Mouse (Mus musculus) E14TG2a.4 (cell line): Measurements from ENCODE around the gene Wipi2.

Experiments
- H3K27me3 ChIP-seq: 2 replicates; pipeline ENCODE4 v1.6.1; 2014; ENCODE audit warnings: low read length, control low read depth; ENCODE audit not compliant: insufficient read depth
- H3K36me3 ChIP-seq: 2 replicates; pipeline ENCODE4 v1.6.1; 2014; ENCODE audit warnings: low read length, control low read depth; ENCODE audit not compliant: insufficient read depth
- H3K4me1 ChIP-seq: replicated peaks from 2 replicates; pipeline ENCODE4 v1.6.1; 2014; ENCODE audit warnings: low read depth, low read length, control low read depth
- H3K4me3 ChIP-seq: replicated peaks from 2 replicates; pipeline ENCODE4 v1.5.1; 2014; ENCODE audit warnings: mild to moderate bottlenecking, low read length
- H3K9me3 ChIP-seq: 2 replicates; pipeline ENCODE4 v1.6.1; 2014; ENCODE audit warnings: low read length, control low read depth
- CTCF ChIP-seq: conservative IDR thresholded peaks from 2 replicates; pipeline ENCODE4 v1.5.1; 2014; ENCODE audit warnings: low read length
- NANOG ChIP-seq: IDR thresholded peaks from 2 replicates; pipeline ENCODE4 v1.6.1; 2014; ENCODE audit warnings: borderline replicate concordance, low read length, mixed read lengths
- POU5F1 ChIP-seq: IDR thresholded peaks from 2 replicates; pipeline ENCODE4 v1.6.1; 2014; ENCODE audit warnings: low read length, borderline replicate concordance

The Wipi2 gene

DNA sequence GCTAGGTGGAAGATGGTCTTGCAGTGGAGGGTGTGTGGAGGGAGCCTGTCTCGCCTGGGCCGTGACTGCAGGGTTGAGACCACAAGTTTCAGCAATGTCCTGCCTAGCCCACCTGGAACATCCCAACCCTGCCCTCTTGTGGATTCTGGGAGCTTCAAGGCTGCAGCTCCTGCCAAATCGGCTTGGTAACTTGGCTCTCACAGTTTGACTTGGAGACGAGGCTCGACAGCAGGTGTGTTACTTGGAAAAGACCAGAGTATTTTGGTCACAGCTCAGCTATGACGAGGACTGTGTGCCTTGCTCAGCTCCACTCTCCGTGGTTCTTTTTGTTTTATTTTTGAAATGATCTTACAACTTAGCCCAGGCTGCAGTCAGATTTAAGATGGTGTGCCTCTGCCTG, 42.2 kb downstream of the Wipi2 start:
- H3K27me3 ChIP-seq, result no peaks in the 10 kb centered on the region
- H3K4me3 ChIP-seq, result peak overlapping the region; percentile 65

GRCm38 (mm10) chr5:142673082-142673481, 45.6 kb downstream of the Wipi2 start:
- Histone ChIP-seq H3K27me3 (no peaks in the 10 kb centered on the region), H3K4me3 (no peak overlapping the region), H3K36me3 (peaks cover 34% of the 10 kb centered on the region), H3K4me1 (peaks cover 49% of the 10 kb centered on the region), H3K9me3 (no peaks in the 10 kb centered on the region)
- TF ChIP-seq CTCF (peak; percentile 15; the same call in 1 of the 2 replicates), NANOG (no peak), POU5F1 (no peak)

More for the DNA sequence above, 42.2 kb downstream of the Wipi2 start:
- Histone ChIP-seq H3K4me1 (peaks cover 82% of the 10 kb centered on the region), H3K9me3 (no peaks in the 10 kb centered on the region), H3K36me3 (peaks cover 62% of the 10 kb centered on the region)
- TF ChIP-seq CTCF, result no peak
- TF ChIP-seq NANOG, result no peak

DNA sequence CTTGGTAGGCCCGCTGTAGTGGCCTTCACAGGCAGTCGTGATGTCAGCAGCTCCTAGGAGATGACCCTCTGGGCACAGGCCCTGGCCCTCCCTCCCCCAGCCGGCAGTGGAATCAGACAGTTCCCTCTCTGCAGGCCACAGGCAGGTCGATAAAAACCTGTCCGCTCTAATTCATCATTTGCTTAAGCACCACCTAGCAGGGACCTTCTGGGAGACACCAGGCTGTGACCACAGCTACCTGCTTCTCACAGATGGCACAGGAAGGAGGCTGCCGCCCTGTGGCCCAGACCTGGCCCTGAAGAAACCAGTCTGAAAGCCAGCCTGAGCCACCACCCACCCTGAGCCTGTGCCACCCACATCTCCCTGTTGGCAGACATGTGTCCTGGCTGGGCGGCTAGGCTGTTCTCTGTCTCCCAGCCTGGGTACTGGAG, 50.7 kb downstream of the Wipi2 start:
- H3K27me3 ChIP-seq, result no peaks in the 10 kb centered on the region

DNA sequence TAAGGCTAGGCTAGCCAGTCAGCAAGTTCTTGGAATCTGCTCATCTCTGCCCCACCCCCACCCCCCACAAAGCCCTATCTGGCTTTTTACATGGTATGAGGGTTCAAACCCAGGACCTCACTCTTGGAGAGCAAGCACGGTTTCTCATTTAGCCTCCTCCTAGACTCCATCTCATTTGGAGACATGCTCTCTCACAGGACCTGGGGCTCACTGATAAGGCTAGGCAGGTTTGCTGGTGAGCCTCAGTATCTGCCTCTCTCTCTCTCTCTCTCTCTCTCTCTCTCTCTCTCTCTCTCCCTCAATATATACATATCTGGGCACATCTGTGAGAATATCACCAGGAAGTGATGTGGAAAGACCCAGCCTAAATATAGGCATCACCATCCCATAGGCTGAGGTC, 51.6 kb downstream of the Wipi2 start:
- Histone ChIP-seq H3K4me1 (0 out of 2 replicates have a peak, but pooled peaks cover 2% of the 10 kb centered on the region), H3K27me3 (no peaks in the 10 kb centered on the region), H3K36me3 (no peaks in the 10 kb centered on the region), H3K9me3 (peaks cover 8% of the 10 kb centered on the region), H3K4me3 (no peak overlapping the region)
- TF ChIP-seq CTCF (no peak), POU5F1 (no peak), NANOG (no peak)

More for the DNA sequence above, 50.7 kb downstream of the Wipi2 start:
- H3K36me3 ChIP-seq, result no peaks in the 10 kb centered on the region
- H3K9me3 ChIP-seq, result peaks cover 6% of the 10 kb centered on the region
- peaks cover 5% of the 10 kb centered on the region for H3K4me1 ChIP-seq
- no peak for TF ChIP-seq NANOG
- H3K4me3 ChIP-seq, result no peak overlapping the region

- Histone ChIP-seq H3K9me3 (peaks cover 8% of the 10 kb centered on the region), H3K36me3 (no peaks in the 10 kb centered on the region), H3K4me3 (no peak overlapping the region), H3K4me1 (peaks cover 8% of the 10 kb centered on the region; the same call in 1 of the 2 replicates), H3K27me3 (no peaks in the 10 kb centered on the region; the same call in 1 of the 2 replicates)
- TF ChIP-seq POU5F1 (no peak), NANOG (no peak), CTCF (no peak)
Measured at GRCm38 (mm10) chr5:142681911-142682310, 54.4 kb downstream of the Wipi2 start.

DNA sequence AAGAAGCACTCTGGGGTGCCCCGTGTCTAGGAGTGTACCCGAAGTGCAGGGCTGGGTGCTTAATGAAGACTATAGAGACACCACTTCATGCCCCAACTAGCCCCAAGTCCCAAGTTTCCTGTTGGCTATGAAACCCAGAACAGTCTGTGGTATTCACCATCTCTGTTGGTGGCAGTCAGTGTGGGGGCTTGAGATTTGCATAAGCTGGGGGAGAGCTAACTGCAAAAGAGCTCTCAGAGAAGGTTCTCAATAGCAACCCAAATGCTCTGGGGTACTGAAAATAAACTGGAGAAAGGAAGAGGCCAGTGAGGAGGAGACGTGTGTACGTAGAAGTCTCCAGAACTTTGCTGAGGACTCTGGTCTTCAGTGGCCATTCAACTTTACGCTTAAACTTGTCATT, 55.0 kb downstream of the Wipi2 start:
- Histone ChIP-seq H3K4me1 (peaks cover 8% of the 10 kb centered on the region; the same call in 1 of the 2 replicates), H3K4me3 (no peak overlapping the region), H3K27me3 (peaks cover 4% of the 10 kb centered on the region), H3K9me3 (peaks cover 8% of the 10 kb centered on the region), H3K36me3 (no peaks in the 10 kb centered on the region)
- TF ChIP-seq POU5F1 (no peak), CTCF (no peak), NANOG (no peak)

DNA sequence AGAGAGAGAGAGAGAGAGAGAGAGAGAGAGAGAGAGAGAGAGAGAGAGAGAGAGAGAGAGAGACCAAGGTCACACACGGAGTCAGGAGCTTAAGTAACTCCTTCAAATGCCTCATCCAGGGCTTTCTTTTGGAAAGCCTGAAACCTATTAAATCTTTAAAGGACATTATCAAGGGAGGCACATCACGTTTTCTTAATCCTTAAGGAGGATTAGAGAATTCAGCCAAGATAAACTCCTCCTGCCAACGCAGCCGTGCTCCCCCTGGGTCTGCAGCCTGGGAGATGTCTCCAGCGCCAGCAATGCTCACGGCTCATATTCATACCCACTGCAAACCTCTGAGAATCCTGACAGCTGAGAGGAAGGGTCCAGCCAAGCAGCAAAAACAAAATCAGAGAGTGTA, 61.4 kb downstream of the Wipi2 start:
- Histone ChIP-seq H3K36me3 (no peaks in the 10 kb centered on the region), H3K4me3 (no peak overlapping the region), H3K4me1 (peaks cover 41% of the 10 kb centered on the region), H3K9me3 (no peaks in the 10 kb centered on the region), H3K27me3 (peaks cover 42% of the 10 kb centered on the region)
- TF ChIP-seq CTCF, result no peak
- no peak for TF ChIP-seq POU5F1
- TF ChIP-seq NANOG, result no peak

DNA sequence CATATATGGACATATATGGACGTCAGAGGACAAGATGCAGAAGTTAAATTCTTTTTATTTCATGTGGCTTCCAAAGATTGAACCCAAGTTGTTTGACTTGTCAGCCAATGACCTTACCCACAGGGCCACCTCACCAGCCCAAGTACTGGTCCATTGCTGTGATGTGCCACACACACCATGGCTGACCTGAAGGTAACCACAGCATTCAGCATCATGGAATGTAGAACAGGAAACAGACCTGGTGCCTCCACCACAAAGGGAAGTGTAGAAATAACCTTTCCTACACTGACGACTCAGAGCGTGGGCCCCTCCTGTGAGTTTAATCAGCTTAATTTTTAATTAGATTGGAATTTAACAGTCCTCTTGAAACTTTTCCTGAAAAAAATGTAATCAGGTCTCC, 62.8 kb downstream of the Wipi2 start:
- Histone ChIP-seq H3K4me1 (peaks cover 33% of the 10 kb centered on the region), H3K27me3 (peaks cover 48% of the 10 kb centered on the region), H3K9me3 (no peaks in the 10 kb centered on the region), H3K4me3 (no peak overlapping the region), H3K36me3 (no peaks in the 10 kb centered on the region)
- no peak for TF ChIP-seq CTCF
- TF ChIP-seq POU5F1, result no peak
- no peak for TF ChIP-seq NANOG

- Histone ChIP-seq H3K27me3 (peaks cover 47% of the 10 kb centered on the region), H3K36me3 (no peaks in the 10 kb centered on the region), H3K4me1 (peaks cover 42% of the 10 kb centered on the region), H3K4me3 (no peak within 1 kb of the TSS), H3K9me3 (no peaks in the 10 kb centered on the region)
- TF ChIP-seq CTCF (no peak), NANOG (no peak), POU5F1 (no peak)
Measured at GRCm38 (mm10) chr5:142692248-142692647, 64.8 kb downstream of the Wipi2 start, which contains the start of gene Slc29a4. Gene Slc29a4, plus strand, starts transcription at chr5:142692512.
